Mouse (Mus musculus) urinary bladder, postnatal 25 days (tissue): ENCODE data around the gene Dhps.

Experiments
- DNase-seq: peaks from one replicate; pipeline ENCODE4 v3.0.0; 2022; ENCODE audit warnings: low spot score

Dhps gene

DNA sequence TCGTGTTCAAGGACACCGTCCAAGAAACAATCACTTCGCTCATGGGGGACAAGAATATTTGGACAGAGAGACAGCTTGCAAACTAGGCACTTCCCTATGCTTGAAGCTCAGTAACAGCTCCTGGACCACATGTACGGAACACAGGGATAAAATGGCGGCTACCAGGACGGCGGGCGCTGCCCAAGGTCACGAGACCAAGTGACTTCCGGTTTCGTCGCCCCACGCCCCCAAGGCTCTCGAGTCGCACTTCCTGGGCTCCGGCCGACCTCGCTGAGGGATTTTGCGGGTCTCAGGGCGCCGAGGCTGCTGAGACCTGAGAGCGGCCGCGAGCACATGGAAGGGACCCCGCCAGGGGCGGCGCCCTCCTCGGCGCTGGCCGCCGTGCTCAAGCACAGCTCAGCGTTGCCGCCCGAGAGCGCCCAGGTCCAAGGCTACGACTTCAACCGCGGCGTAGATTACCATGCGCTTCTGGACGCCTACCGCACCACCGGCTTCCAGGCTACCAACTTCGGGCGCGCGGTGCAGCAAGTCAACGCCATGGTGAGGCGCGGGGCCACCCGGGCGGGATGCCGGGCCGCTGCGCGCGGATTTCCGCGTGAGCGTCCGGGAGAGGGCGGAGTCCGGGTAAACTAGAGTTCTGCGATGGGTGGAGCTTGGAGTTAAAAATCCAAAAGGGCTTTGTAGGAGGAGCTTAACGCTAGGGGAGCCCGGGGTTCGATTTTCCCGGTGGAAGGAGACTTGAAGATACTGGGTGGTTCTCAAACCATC is at the start of gene Dhps:
Gene Dhps, plus strand, starts transcription at position 244 of the 768 bp plus-strand sequence.
- DNase-seq, result peak; percentile 83

DNA sequence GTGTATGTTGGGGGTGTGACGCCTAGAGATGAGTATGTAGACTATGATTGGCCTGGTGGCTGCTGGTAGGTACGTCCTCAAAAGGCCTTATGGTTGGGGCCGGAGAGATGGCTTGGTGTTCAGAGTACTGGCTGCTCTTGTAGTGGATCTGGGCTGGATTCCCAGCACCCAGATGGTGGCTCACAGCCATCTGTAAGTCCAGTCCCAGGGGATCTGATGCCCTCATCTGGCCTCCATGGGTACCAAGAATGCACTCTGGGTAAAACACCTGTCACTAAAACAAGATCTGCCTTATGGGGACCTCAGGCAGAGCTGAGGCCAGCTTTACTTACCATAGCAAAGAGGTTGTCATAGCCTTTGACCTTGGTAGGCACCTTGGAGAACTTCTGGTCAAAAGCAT is 47.7 kb upstream of the Dhps start:
- DNase-seq, result no peak

DNA sequence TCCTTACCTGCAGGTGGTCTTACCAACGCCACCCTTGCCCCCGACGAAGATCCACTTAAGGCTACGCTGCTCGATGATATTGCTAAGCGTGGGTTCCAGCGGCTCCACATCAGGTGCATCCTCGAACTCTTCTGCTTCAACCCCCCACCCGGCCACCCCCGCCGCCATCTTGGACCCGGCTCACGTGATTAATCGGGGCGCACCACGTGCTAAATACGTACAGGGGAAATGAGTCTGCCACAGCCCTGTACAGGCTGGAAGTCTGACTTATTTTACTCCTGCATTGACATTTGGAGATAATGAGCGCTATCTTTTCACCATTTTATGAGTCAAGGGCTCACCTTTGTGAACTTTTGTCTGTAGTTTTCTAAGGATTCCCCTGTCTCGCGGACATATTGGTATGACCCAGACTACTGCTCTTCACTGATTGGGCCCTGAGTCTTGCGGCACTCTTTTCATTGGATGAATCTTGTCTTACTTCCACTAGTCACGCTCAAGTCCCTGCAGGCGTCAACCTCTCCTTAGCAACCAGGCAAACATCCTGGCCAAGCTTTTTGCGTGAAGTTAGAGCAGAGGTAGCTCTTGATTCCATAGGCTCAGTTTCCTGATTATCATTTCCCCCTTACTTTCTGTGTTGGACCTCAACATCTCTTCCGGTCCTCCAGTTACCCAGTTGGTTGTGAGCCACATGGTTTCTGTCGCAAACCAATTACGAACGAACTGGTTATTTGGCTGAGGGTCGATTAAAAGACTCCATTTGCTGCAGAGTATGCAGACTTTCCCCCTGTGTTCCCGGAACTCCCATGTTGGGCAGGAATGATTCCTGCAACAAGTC is 46.2 kb upstream of the Dhps start, which contains the start of gene Asna1:
Gene Asna1, minus strand, starts transcription at position 184 of the 835 bp plus-strand sequence.
- peak; percentile 69 for DNase-seq

DNA sequence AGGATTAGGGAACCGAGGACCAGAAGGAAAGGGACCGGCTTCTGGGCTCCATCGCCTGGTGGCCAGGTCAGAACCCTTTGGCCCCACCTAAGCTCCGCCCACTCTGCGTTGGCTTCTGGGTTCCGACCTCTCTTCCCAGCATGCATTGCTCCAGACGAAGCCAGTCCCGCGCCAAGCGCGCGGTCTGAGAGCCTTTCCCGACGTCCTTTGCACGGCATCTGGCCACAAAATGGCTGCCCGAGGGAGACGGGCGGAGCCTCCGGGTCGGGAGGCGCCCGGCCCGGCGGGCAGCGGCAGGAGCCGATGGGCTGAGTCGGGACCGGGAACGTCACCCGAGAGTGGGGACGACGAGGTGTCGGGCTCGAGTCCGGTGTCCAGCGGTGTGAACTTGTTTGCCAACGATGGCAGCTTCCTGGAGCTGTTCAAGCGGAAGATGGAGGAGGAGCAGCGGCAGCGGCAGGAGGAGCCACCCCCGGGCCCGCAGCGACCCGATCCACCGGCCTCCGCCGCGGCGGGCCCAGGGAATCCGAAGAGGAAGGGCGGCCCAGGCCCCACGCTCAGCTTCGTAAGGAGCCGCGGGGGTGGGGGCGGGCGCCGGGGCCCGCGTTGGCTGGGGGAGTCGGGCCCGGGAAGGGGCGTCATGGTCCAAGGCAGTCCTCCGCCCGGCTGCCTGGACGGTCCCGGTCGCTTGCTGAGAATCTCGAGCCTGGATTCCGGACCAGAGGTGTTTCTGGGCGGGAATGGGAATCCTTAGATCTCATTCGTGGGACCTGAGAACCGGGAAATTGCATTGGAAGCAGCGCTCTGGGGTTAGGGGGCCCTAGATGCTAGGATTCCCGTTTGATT is 44.7 kb upstream of the Dhps start, which contains the start of gene Trir:
Gene Trir, plus strand, starts transcription at position 154 of the 846 bp plus-strand sequence.
- DNase-seq, result peak; percentile 94

DNA sequence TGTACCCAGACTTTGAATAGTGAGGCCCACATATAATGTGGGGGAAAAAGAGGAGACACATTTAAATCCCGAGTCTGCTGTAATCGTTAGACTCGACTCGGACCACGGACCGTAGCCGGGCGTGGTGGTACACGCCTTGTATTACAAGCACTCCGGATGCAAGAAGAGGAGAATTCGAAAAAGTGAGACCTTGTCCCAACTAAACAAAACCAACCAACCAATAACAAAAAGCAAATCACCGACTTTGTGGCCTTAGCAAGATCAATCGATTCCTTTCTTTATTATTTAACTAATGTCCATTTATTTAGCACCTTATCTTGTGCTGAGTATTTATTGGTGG is 44.1 kb upstream of the Dhps start:
- DNase-seq, result no peak

DNA sequence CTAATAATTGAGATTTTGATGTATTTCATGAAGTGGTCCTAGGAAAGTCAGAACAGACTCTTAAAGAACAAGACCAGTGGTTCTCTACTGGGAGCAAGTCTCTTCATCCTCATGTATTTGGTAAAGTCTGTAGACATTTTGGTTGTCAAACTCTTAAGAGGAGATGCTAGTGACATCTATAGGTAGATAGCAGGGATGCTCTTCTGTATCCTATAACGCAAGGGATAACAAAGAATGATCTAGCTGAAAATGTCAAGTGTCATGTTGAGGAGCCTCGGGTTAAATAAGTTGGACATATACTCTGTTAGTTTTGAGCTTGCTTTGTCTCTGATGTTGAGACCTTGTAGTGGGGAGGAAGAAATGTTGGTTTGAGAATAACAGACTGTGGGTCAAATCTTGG is 43.6 kb upstream of the Dhps start:
- no peak for DNase-seq

DNA sequence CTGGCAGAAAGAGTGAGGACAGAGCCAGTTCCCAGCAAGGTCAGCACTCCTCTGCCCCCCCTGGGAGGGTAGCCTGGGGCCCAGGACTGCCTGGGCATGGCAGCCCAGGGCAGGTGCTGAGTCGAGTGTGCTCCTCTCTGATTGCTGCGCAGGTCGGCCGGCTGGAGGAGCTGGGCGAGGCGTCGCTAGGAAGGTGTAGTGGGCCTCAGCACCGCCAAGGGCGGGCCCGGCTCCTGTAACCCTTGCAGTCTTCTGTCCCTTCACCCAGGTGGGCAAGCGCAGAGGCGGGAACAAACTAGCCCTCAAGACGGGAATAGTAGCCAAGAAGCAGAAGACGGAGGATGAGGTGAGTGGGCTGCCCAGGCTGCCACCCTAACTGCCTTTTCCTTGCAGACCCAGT is 42.3 kb upstream of the Dhps start:
- DNase-seq, result no peak

DNA sequence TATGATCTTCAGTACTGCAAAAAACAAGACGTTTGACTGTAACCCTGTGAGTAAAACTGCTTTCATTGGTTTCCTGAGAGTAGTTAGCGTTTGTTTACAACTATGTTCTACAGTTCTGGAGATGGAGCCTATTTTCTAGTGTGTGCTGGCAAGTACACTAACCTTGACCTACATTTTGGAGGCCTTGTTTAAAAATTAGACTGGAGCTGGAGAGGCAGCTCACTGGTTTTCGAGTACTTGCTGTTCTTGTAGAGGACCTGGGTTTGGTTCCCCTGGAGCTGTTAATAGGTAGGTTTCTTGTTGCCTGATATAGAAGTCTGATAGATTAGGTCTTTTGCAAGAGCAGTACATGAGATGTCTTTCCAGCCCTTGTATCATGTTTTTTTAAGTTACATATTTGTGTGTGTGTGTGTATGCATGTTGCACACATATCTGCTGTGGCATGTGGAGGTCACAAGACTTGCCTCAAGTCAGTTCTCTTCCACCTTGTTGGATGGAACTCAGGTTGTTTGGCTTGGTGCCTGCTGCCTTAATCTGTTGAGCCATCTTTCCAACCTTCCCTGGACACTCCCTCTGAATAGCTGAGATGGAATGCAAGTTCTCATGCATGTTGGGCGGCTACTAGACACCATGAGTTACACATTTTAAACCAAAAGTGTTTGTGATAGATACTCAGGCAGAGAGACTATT is 38.8 kb upstream of the Dhps start:
- DNase-seq, result no peak

DNA sequence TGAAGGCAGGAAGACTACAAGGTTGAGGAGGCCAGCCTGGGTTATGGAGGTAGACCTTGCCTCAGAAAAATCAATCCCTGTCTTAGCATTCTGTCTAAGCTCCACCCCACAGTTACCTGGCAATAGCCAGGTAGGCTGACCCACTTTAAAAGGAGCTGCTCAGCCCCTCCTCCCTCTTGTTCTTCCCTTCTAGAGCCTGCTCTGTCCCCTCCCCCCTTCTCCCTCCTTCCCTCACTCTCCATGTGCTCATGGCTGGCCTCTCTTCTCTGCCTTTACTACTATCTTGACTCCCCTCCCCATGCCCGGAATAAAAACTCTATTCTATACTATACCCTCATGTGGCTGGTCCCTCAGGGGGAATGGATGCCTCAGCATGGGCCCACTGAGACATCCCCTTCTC is 37.7 kb upstream of the Dhps start:
- no peak for DNase-seq

DNA sequence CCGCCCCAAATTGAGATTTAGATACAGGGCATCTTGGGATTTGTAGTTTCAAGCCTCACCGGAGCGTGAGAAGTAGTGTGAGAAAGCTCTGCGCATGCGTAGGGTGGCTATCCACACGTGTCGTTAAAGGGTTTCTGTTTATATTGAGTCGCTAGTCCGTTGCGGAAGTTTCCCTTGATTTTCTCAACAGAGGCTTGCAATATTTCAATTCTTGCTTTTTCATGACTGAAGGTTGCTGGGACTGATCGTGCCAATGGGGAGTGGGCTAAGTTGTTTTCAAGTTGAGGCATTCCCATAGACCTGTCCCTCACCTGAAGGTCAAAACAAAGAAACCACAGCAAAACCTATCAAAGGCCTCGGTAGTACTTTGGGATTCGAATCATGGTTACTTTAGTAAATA is 36.8 kb upstream of the Dhps start:
- peak; percentile 58 for DNase-seq

DNA sequence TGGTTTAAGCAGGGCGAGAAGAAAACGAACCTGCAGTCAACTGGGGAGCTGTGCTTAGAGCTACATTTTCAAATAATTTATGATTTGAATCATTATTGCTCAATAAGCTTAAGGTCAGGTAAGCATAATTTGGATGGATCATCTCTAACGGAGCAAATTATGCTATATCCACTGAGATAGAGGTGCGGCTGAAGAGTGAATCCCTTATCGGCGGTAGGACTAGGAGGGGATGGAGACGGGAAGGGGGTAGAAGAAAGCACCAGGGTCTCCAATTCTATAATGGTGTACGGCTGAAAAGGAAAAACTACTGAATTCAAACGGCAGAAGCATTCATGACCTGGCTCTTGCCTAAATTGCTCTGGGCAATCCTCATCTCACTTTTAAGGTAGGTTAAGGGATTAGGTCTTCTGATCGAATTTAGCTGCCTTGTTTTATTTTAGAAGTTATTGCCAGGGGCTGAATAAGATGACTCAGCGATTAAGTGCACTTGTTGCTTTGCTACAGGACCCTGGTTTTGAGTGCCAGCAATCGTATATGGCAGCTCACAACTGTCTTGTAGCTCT is 36.3 kb upstream of the Dhps start:
- no peak for DNase-seq

DNA sequence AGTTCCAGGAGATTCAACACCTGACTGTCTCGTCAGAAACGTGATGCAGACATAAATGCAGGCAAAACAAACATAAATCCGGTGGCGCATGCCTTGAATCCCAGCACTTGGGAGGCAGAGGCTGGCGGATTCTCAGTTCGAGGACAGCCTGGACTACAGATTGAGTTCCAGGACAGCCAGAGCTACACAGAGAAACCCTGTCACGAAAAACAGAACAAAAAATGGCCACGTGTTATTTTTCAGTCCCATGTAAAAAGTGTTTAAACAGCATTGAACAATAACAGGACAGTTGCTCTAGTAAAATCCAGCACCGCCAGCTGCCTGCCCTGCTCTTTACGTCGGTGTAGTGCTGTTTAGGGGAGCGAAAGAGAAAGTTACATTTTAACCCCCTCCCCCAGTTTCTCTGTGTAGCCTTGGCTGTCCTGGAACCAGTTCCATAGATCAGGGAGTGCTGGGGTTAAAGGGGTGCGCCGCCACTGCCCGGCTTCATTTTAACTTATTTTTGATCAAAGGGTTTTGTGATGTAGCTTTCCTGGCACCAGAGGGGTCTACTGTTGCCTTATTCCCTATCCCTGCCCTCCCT is 35.7 kb upstream of the Dhps start:
- no peak for DNase-seq

DNA sequence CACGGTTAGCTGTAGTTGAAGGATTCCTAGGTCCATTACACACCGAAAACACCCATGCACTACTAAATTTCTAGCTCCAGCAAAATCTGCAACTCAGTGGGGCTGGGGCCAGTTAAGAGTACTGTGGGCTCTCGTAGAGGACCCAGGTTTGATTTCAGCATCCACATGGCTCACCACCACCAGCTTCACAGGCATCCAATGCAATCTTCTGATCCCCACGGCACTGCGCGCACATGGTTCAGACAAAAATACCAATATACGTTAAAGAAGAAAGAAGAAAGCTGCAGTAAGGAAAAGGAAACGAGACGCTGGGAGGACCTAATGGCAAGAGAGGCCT is 35.2 kb upstream of the Dhps start:
- no peak for DNase-seq

DNA sequence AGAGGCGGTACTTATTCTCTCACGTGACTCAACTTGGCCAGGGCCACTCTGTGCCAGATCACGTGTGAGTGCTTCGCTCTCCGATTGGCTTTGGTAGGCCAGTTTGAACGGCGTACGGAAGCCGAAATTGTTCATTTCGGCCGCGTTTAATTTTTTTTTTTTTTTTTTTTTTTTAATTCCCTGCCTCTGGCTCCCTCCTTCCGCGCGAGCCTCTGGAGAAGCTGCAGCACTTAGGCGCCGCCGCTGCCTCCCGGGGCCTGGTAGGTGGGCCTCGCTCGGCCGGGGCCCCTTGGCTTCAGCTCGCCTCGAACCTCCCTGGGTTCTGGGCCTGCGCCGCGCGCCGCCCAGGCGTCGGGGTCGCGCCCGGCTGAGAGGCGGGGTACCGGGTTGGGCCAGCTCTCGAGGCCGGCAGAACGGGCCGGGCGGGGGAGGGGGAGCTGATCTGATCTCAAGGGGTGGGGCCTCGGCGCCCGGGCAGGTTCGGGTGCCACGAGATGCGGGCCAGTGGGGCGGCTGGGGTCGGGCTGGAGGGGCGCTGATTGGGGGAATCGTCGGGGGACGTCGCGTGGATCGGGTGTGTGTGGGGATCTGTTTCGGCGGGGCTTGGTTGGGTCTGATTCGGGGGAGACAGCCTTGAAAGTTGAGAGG is 34.7 kb upstream of the Dhps start, which contains the start of gene Tnpo2:
Gene Tnpo2, plus strand, starts transcription at position 198 of the 648 bp plus-strand sequence.
- peak; percentile 85 for DNase-seq

DNA sequence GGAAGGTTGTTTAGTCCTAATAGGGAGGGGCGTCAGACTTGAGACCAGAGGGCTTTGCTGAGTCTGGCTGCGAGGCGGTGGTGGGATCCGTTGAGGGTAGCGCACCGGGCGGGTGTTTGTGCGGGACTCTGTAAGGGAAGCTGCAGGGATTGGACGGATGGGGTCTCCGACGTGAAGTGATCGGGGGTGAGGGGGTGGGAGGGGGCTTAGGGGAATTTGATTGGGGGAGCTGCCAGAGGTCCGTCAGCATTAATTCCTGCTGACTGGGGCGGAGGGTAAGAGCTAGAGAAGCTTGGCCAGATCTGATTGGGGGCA is 34.2 kb upstream of the Dhps start:
- DNase-seq, result no peak

DNA sequence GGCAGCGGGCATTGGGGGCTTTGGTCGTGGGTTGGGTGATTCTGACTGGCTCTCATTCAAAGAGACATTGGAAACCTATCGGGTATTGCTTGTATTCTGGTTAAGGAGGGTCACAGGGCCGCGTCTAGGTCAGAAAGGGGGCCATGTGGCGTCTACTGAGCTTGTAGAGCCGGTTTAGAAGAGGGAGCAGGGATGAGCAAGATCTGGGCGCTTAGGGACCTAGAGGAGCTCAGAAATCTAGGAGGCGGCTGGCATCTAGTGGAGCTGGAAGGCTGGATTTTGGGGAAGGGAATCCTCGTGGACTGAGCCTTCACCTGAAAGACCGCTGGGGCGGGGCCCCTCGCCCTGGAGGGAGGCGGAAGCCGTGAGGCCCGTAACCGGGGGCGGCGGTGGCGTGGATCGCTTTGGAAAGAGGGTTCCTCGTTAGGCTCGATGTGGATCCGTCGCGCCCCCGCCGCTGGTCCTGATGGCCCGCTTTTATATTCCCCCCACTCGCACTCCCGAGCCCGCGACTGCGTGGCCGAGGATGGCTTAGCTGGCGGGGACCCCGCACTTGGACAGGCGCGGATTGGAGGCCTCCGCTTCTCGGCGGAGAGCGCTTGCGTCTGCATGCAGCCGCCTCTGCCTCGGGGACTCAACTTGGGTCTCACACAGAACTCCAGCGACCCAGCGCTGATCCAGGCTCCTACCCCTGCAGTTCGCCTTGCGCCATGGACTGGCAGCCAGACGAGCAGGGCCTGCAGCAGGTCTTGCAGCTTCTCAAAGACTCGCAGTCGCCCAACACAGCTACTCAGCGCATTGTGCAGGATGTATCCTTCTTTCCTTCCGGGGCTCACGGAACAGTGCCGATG is 33.7 kb upstream of the Dhps start:
- DNase-seq, result peak; percentile 56

DNA sequence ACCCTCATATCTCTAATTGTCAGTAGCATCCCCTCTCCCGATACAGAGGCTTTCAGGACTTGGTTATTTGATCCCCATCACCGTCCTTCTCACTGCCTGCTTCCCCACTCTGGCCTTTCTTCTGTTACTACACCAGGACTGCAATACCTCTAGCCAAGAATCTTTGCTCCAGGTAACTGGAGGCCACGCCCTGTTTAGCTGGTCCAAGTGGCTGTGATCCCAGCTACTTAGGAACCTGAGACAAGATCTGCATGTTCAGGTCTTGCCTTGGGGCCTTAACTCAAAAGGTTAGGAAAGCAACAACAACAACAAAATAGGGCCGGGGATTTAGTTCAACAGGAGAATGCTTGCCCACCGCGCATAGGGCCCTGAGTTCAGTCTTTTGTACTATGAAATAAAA is 27.9 kb upstream of the Dhps start:
- DNase-seq, result no peak

DNA sequence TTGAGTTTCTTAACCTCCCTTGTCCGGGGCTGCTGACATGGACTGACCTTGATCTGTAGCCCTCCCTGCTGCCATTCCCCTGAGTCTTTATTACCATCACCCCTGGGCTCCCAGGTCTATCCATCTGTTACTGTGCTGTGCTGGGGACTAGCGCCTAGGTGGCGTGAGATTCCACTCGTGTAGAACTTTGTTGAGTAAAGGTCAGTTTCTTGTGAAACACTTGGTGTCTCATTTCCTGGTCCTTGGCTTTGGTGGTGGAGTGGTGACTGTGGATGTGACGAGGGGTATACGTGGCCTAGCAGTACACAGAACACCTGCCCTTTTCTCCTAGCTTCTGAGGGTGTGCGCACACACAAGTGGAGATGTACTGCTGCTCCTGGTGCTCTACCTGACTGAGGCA is 14.2 kb upstream of the Dhps start:
- DNase-seq, result no peak

DNA sequence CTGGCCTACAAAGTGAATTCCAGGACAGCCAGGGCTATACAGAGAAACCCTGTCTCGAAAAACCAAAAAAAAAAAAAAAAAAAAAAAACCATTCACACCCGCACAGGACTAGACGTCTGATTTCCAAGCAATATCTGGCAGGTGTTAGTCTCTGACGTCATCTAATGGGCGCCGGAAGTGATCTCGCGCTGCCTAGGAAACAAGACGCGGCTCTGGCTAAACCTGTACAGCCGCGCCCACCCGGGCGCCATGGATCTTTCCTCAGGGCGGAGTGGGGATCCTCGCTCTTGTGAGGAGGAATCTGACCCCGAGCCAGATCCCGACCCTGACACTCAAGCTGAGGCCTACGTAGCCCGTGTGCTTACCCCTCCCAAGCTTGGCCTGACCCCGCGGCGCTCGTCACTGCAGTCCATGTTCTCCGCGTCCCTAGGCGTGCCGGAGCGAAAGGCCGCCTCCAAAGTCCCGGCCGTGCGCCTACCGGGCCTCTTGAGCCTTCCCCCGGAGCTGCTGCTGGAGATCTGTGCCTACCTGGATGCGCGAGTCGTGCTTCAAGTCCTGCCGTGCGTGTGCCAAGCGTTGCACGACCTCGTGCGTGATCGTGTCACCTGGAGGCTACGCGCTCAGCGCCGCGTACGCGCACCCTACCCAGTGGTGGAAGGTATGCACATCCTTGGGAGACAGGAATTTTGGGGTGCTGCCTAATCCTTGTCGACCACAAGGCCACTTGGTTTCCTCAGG is 11.5 kb upstream of the Dhps start, which contains the start of gene Fbxw9:
Gene Fbxw9, plus strand, starts transcription at position 177 of the 738 bp plus-strand sequence.
- peak; percentile 85 for DNase-seq
